Mouse (Mus musculus) heart, adult 18-20 months (tissue): ENCODE data around the gene Pkmyt1. TPM values are rescaled to one million over a fixed set of nuclear protein-coding genes. Genes with fewer than 3 reads are reported as not detected.
A peak's percentile ranks its signal among the peaks of the same experiment; 100 is the strongest.

Experiments
- DNase-seq, 2 experiments: peaks; one replicate each; pipeline ENCODE4 v3.0.0; 2021 to 2022; ENCODE audit warnings: mixed read lengths in 1 of 2
- long read RNA-seq, 2 experiments: library from polyadenylated mRNA; stranded (forward); transcript quantifications; one replicate each; pipeline ENCODE4 v2.0.0; 2021
- total RNA-seq, 2 experiments: library from RNA; stranded (reverse); gene quantifications; 2 replicates each; pipeline ENCODE4 v1.2.3; 2021

Gene Pkmyt1
- 1 to 10 TPM; 1.1 to 1.4 TPM for total RNA-seq
- long read RNA-seq, experiment 1, partial matches to known transcripts = 0 of 2 reads
- long read RNA-seq, experiment 1, other reads (novel, unspliced or antisense) = 0 of 2 reads
- long read RNA-seq, experiment 2, partial matches to known transcripts = 1 of 2 reads
- long read RNA-seq, experiment 2, other reads (novel, unspliced or antisense) = 0 of 2 reads

- peak; percentile 97 for DNase-seq
These were observed at the start of gene Pkmyt1 for GRCm38 (mm10) chr17:23725999-23726757. Pkmyt1 (plus strand) TSS chr17:23726336.

GRCm38 (mm10) chr17:23676473-23677031 is 49.6 kb upstream of the Pkmyt1 start:
- DNase-seq = peak; percentile 68 to 78

GRCm38 (mm10) chr17:23677236-23677679 is 48.9 kb upstream of the Pkmyt1 start, which contains the start of gene Tnfrsf12a:
Tnfrsf12a (minus strand) TSS chr17:23677468.
- peak; percentile 90 to 93 for DNase-seq

- no peak for DNase-seq
These were observed 46.9 kb upstream of the Pkmyt1 start, which contains the start of gene Cldn6 for GRCm38 (mm10) chr17:23679127-23679835. Cldn6 (plus strand) TSS chr17:23679249.

- DNase-seq = no peak
These were observed 45.8 kb upstream of the Pkmyt1 start for GRCm38 (mm10) chr17:23680336-23680735.

- no peak for DNase-seq
These were observed 45.0 kb upstream of the Pkmyt1 start for GRCm38 (mm10) chr17:23681086-23681485.

- no peak for DNase-seq
These were observed 44.0 kb upstream of the Pkmyt1 start for GRCm38 (mm10) chr17:23682092-23682491.

- DNase-seq = no peak
These were observed 43.6 kb upstream of the Pkmyt1 start for GRCm38 (mm10) chr17:23682530-23682929.

GRCm38 (mm10) chr17:23683226-23683625 is 42.9 kb upstream of the Pkmyt1 start:
- no peak for DNase-seq

GRCm38 (mm10) chr17:23683856-23684672 is 42.1 kb upstream of the Pkmyt1 start, which contains the start of gene Cldn9:
Cldn9 (minus strand) TSS chr17:23684026.
- no peak for DNase-seq

GRCm38 (mm10) chr17:23694491-23694890 is 31.6 kb upstream of the Pkmyt1 start:
- DNase-seq = no peak

GRCm38 (mm10) chr17:23695801-23696200 is 30.3 kb upstream of the Pkmyt1 start:
- no peak for DNase-seq

GRCm38 (mm10) chr17:23699131-23700077 is 26.7 kb upstream of the Pkmyt1 start:
- peak; percentile 66 to 79 for DNase-seq

GRCm38 (mm10) chr17:23700079-23700478 is 26.1 kb upstream of the Pkmyt1 start:
- peak; percentile 92 to 94 for DNase-seq

GRCm38 (mm10) chr17:23703301-23703700 is 22.8 kb upstream of the Pkmyt1 start:
- no peak for DNase-seq

- no peak for DNase-seq
These were observed 21.4 kb upstream of the Pkmyt1 start for GRCm38 (mm10) chr17:23704741-23705140.

GRCm38 (mm10) chr17:23705525-23706104 is 20.5 kb upstream of the Pkmyt1 start:
- no peak for DNase-seq

GRCm38 (mm10) chr17:23706212-23706611 is 19.9 kb upstream of the Pkmyt1 start:
- peak; percentile 58 to 82 for DNase-seq

- no peak for DNase-seq
These were observed 9.1 kb upstream of the Pkmyt1 start for GRCm38 (mm10) chr17:23717003-23717402.

- DNase-seq = no peak
These were observed 6.7 kb upstream of the Pkmyt1 start for GRCm38 (mm10) chr17:23719455-23719854.
